Mouse (Mus musculus) olfactory bulb, adult 2 months (tissue): ENCODE data around the gene Tmem101. TPM values are rescaled to one million over a fixed set of nuclear protein-coding genes. Genes with fewer than 3 reads are reported as not detected.

Experiments
- H3K27ac ChIP-seq: fragments of 200-500 bp; 2 replicates; pipeline ENCODE4 v1.5.1; 2012; ENCODE audit warnings: low read depth, low read length; ENCODE audit not compliant: insufficient read depth
- H3K4me1 ChIP-seq: fragments of 200-500 bp; 2 replicates; pipeline ENCODE4 v1.6.1; 2012; ENCODE audit warnings: low read length; ENCODE audit not compliant: control insufficient read depth, insufficient read depth
- H3K4me3 ChIP-seq: fragments of 200-500 bp; 2 replicates; pipeline ENCODE4 v1.5.1; 2012; ENCODE audit warnings: mild to moderate bottlenecking, low read depth, low read length, moderate library complexity; ENCODE audit not compliant: insufficient read depth
- CTCF ChIP-seq: fragments of 200-500 bp; IDR thresholded peaks from 2 replicates; pipeline ENCODE4 v1.5.1; 2012; ENCODE audit warnings: low read depth, mild to moderate bottlenecking, low read length, moderate library complexity; ENCODE audit not compliant: insufficient read depth
- POLR2A ChIP-seq: fragments of 200-500 bp; IDR thresholded peaks from 2 replicates; pipeline ENCODE4 v1.6.1; 2012; ENCODE audit warnings: mild to moderate bottlenecking, low read depth, low read length, moderate library complexity; ENCODE audit not compliant: insufficient read depth
- WGBS: fragments of 180-500 bp; shearing (Covaris S2); methylation state at CpG from one replicate; pipeline ENCODE4 v1.1.7; 2018; 5-methylcytosine and 5-hydroxymethylcytosine counted together
- polyA plus RNA-seq: library from polyadenylated mRNA; stranded (reverse); fragments of >200 nt; gene quantifications from 2 replicates; pipeline ENCODE4 v1.2.4, GENCODE M21; 2012; ENCODE audit warnings: low replicate concordance; ENCODE audit not compliant: missing spikeins, insufficient read depth, insufficient read length

Tmem101 gene
- polyA plus RNA-seq, 1 experiment = not detected

DNA sequence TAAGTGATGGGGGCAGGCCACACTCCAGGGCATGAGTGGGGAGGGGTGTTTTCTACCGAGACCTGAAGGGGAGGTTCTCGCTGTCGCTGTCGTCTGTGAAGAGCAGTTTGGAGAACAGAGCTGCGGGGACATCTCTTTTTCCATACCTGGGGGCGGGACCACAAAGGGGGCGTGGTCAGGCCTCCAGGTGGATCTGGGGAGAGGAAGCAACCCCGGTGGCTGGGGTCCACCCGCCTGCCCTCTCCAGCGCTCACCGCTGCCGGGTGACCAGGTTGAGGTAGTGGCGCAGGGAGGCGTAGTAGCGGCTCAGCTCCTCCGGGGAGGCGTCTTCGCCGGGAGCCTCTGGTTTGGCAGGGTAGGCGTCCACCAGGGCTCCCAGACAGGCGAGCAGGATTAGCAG is 49.3 kb downstream of the Tmem101 start:
- no peak overlapping the region; the same call in 1 of the 2 replicates for H3K4me3 ChIP-seq
- peaks cover 5% of the 10 kb centered on the region for H3K4me1 ChIP-seq
- H3K27ac ChIP-seq = no peak overlapping the region
- 9% methylated on average over 21 of the region's 21 CpGs for WGBS
- TF ChIP-seq CTCF (no peak), POLR2A (no peak)

Other genes with a start within 250 kb of the Tmem101 start
- gene Sost, start 189.4 kb downstream of the Tmem101 start, polyA plus RNA-seq = not detected in 2 replicates
- not detected in 2 replicates for gene Cfap97d1, start 172.1 kb downstream of the Tmem101 start, polyA plus RNA-seq
- not detected in 2 replicates for gene Dusp3, start 169.4 kb downstream of the Tmem101 start, polyA plus RNA-seq
- gene Mpp3, start 127.9 kb downstream of the Tmem101 start, polyA plus RNA-seq = not detected in 2 replicates
- not detected in 2 replicates for gene Cd300lg, start 114.9 kb downstream of the Tmem101 start, polyA plus RNA-seq
- gene Mpp2, start 67.9 kb downstream of the Tmem101 start, polyA plus RNA-seq = not detected in 2 replicates
- gene Ppy, start 55.1 kb downstream of the Tmem101 start, polyA plus RNA-seq = not detected in 2 replicates
- gene Pyy, start 48.6 kb downstream of the Tmem101 start, polyA plus RNA-seq = not detected in 2 replicates
- gene Nags, start 10.9 kb downstream of the Tmem101 start, polyA plus RNA-seq = not detected in 2 replicates
- gene Lsm12, start 28.9 kb upstream of the Tmem101 start, polyA plus RNA-seq = not detected in 2 replicates
- not detected in 2 replicates for gene G6pc3, start 33.2 kb upstream of the Tmem101 start, polyA plus RNA-seq
- gene Hdac5, start 73.8 kb upstream of the Tmem101 start, polyA plus RNA-seq = 223 TPM in 1 of 2 replicates, not detected in the other
- gene BC030867, start 92.5 kb upstream of the Tmem101 start, polyA plus RNA-seq = not detected in 2 replicates
- not detected in 2 replicates for gene Asb16, start 112.3 kb upstream of the Tmem101 start, polyA plus RNA-seq
- gene Tmub2, start 128.5 kb upstream of the Tmem101 start, polyA plus RNA-seq = 472 TPM in 1 of 2 replicates, not detected in the other
- gene Atxn7l3, start 140.2 kb upstream of the Tmem101 start, polyA plus RNA-seq = not detected in 2 replicates
- gene Ubtf, start 163.3 kb upstream of the Tmem101 start, polyA plus RNA-seq = 213 TPM in 1 of 2 replicates, not detected in the other
- gene Slc4a1, start 209.8 kb upstream of the Tmem101 start, polyA plus RNA-seq = not detected in 2 replicates
- not detected in 2 replicates for gene Rundc3a, start 237.0 kb upstream of the Tmem101 start, polyA plus RNA-seq